Mouse (Mus musculus) erythroblast, embryonic 14.5 days (primary cell): ENCODE measurements around the gene Espl1.

Experiments used
- GATA1 ChIP-seq: IDR thresholded peaks from 2 replicates; pipeline ENCODE4 v1.6.1; 2012; ENCODE audit warnings: low read length, inconsistent platforms, mixed read lengths
- TAL1 ChIP-seq: IDR thresholded peaks from 3 replicates; pipeline ENCODE4 v1.6.1; 2012; ENCODE audit warnings: low read length, inconsistent platforms, mixed read lengths

DNA sequence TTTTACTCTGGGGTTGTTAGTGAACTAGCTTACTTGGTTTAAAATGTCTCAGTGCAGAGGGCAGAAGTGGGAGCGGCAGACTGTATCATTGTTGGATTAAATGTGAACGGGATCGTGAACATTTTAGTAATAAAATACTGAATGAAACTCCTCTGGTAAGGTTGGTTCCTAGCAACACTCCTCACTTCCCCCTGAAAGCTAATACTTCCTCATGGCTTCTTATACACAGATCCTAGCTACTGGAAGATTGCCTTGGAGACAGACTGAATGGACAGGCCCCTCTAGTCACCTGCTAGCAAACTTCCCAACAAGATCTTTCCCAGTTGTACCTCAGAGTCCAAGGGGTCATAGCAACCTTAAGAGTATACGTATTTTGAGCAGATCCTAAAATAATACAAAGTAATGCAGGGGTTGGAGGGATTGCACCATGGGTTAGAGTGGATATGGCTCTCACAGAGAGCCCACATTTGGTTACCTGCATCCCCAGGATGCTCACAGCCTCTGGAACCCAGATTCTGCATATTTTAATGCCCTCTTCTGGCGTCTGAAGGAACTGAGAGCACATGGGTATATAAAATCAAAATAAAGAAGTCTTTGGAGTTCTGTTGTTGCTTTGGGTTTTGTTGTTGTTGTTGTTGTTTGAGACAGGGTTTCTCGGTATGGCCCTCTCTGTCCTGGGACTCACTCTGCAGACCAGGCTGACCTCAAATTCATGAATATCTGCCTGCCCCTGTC is 21.9 kb upstream of the Espl1 start:
- TF ChIP-seq GATA1 (no peak), TAL1 (no peak)
